Mouse (Mus musculus) layer of hippocampus, adult 8-10 months (tissue): ENCODE data around the gene Ackr1. TPM values are rescaled to one million over a fixed set of nuclear protein-coding genes. Genes with fewer than 3 reads are reported as not detected.
"Not testable (repeated sequence)": the region's sequence is repeated elsewhere in the genome, so short reads cannot be mapped to it uniquely, and the experiment has no call there.

Experiments used
- DNase-seq, 2 experiments: peaks; one replicate each; pipeline ENCODE4 v3.0.0; 2022; ENCODE audit warnings: low spot score in 2 of 2
- total RNA-seq, 4 experiments: library from RNA; stranded (reverse); gene quantifications; 2 replicates each; pipeline ENCODE4 v1.2.4; 2022

The Ackr1 gene
- total RNA-seq, 4 experiments from 2014 or later, result 45.2 to 66.9 (median 51.0) TPM

DNA sequence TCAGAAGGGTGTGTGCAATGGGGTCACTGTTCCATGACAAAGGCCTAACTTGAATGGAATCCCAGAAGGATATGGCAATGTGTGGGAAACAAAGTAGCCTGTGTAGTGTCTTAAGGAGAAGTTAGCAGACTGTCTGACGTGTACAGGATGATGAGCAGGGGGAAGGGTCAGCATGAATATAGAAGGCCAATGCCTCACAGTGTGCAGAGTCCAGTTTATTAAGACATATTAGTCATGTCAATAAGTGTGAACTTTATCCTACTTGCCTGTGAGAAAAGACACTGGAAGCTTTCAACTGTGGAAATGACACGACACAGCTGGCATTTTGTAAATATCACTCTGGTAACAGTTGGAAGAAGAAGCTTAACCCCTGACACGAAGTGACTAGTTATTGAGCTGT is 30.8 kb downstream of the Ackr1 start:
- DNase-seq, result not testable (repeated sequence)

Other genes with a start within 250 kb of the Ackr1 start
- gene Olfr1408, start 196.4 kb downstream of the Ackr1 start, total RNA-seq, result not detected
- gene Olfr1406, start 143.1 kb downstream of the Ackr1 start, total RNA-seq, result not detected
- not detected for gene Olfr218, start 135.9 kb downstream of the Ackr1 start, total RNA-seq
- gene Olfr1404, start 121.4 kb downstream of the Ackr1 start, total RNA-seq, result not detected
- not detected for gene Fcer1a, start 106.5 kb downstream of the Ackr1 start, total RNA-seq
- not detected for gene Olfr418, start 67.7 kb downstream of the Ackr1 start, total RNA-seq
- not detected for gene Mptx2, start 56.0 kb downstream of the Ackr1 start, total RNA-seq
- 10 to 100 TPM in 1 of 4 experiments, 1 to 10 TPM in 3; 1.8 to 12.4 (median 5.1) TPM for gene Aim2, start 17.1 kb upstream of the Ackr1 start, total RNA-seq
- 100 to 1,000 TPM; 350 to 406 (median 381) TPM for gene Cadm3, start 33.9 kb upstream of the Ackr1 start, total RNA-seq
- under 1 TPM in 2 of 4 experiments, not detected in 2; 0.16 to 0.32 TPM for gene Ifi206, start 157.3 kb upstream of the Ackr1 start, total RNA-seq
- under 1 TPM in 1 of 4 experiments, not detected in 3; 0.16 TPM for gene Ifi214, start 202.2 kb upstream of the Ackr1 start, total RNA-seq